Mouse (Mus musculus) olfactory bulb, adult 2 months (tissue): Measurements from ENCODE around the gene Macc1.

Experiments used
- CTCF ChIP-seq: fragments of 200-500 bp; IDR thresholded peaks from 2 replicates; pipeline ENCODE4 v1.5.1; 2012; ENCODE audit warnings: low read depth, mild to moderate bottlenecking, low read length, moderate library complexity; ENCODE audit not compliant: insufficient read depth
- POLR2A ChIP-seq: fragments of 200-500 bp; IDR thresholded peaks from 2 replicates; pipeline ENCODE4 v1.6.1; 2012; ENCODE audit warnings: mild to moderate bottlenecking, low read depth, low read length, moderate library complexity; ENCODE audit not compliant: insufficient read depth

DNA sequence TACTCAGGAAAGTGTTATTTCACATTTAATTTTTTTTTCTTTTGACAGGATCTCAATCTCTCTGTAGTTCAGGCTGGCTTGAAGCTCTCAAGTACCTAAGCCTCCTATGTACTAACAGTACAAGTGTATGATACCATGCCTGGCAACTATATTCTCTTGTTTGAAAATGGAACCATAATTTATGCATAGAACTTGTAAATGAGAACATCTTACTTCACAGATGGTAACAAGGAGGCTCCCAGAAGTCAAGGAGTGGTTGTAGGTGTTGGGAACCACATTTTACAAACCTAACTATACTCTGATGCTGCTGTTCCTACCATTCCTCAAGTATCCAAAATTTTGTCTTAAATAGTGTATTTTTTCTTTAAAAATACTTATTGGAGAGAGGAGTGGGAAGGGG is 96.5 kb downstream of the Macc1 start:
- no peak for TF ChIP-seq CTCF
- no peak for TF ChIP-seq POLR2A
